29 mouse cellular contexts compared by ENCODE assay signal in genomic region chr1:160689511-160689910, GRCm38 (mm10).
"Had no signal": no experiment of that assay in that cellular context is flagged by ENCODE, and none has a peak within 500 bp of the region (broad histone marks: within the 10 kb centered on the region; RNA-seq: fewer than 3 reads in every experiment).

No protein-coding gene starts in this region.

- H3K27me3 ChIP-seq: embryonic facial prominence, embryonic 12.5 days; embryonic facial prominence, embryonic 13.5 days; embryonic facial prominence, embryonic 15.5 days; forebrain, embryonic 12.5 days; forebrain, embryonic 13.5 days; forebrain, embryonic 15.5 days had no signal

- ATAC-seq: forebrain, embryonic 13.5 days; forebrain, embryonic 14.5 days; forebrain, embryonic 15.5 days; forebrain, embryonic 16.5 days; forebrain, postnatal 0 days had no signal

- DNase-seq: cerebellum, adult 2 months; cerebellum, adult 8-10 months; cerebellum, adult 9-10 months; cerebellum, adult 9-11 months; cerebellum, postnatal 10 days; cerebellum, postnatal 14 days; cerebellum, postnatal 25 days; cerebellum, postnatal 36 days; embryo, embryonic 11 days; forebrain, postnatal 0 days; gastrocnemius, adult 2 months; gastrocnemius, postnatal 10 days; gastrocnemius, postnatal 14 days; gastrocnemius, postnatal 25 days; gastrocnemius, postnatal 36 days; heart, adult 11 months; heart, adult 18-20 months; heart, adult 2 months had no signal

- H3K4me3 ChIP-seq: embryonic facial prominence, embryonic 10.5 days; embryonic facial prominence, embryonic 12.5 days; embryonic facial prominence, embryonic 13.5 days; embryonic facial prominence, embryonic 15.5 days; erythroblast, embryonic 14.5 days; forebrain, embryonic 10.5 days; forebrain, embryonic 12.5 days; forebrain, embryonic 13.5 days; forebrain, embryonic 15.5 days; gastrocnemius, adult 2 months; heart, adult 2 months had no signal

- H3K9me3 ChIP-seq: embryonic facial prominence, embryonic 10.5 days; embryonic facial prominence, embryonic 13.5 days; embryonic facial prominence, embryonic 15.5 days; forebrain, embryonic 10.5 days; forebrain, embryonic 12.5 days; forebrain, embryonic 13.5 days; forebrain, embryonic 15.5 days had no signal

- H3K27ac ChIP-seq: embryonic facial prominence, embryonic 10.5 days; embryonic facial prominence, embryonic 12.5 days; embryonic facial prominence, embryonic 13.5 days; embryonic facial prominence, embryonic 15.5 days; forebrain, embryonic 10.5 days; forebrain, embryonic 12.5 days; forebrain, embryonic 13.5 days; forebrain, embryonic 15.5 days; gastrocnemius, adult 2 months; heart, adult 2 months had no signal

- H3K4me1 ChIP-seq: embryonic facial prominence, embryonic 10.5 days; embryonic facial prominence, embryonic 12.5 days; embryonic facial prominence, embryonic 13.5 days; forebrain, embryonic 10.5 days; forebrain, embryonic 12.5 days; forebrain, embryonic 13.5 days had no signal

- H3K36me3 ChIP-seq: embryonic facial prominence, embryonic 10.5 days; embryonic facial prominence, embryonic 12.5 days; embryonic facial prominence, embryonic 13.5 days; embryonic facial prominence, embryonic 15.5 days; forebrain, embryonic 10.5 days; forebrain, embryonic 12.5 days; forebrain, embryonic 15.5 days had no signal

- H3K9ac ChIP-seq: embryonic facial prominence, embryonic 12.5 days; embryonic facial prominence, embryonic 13.5 days; embryonic facial prominence, embryonic 15.5 days; forebrain, embryonic 12.5 days; forebrain, embryonic 13.5 days; forebrain, embryonic 15.5 days; forebrain, postnatal 0 days had no signal

- H3K4me2 ChIP-seq: embryonic facial prominence, embryonic 12.5 days; embryonic facial prominence, embryonic 13.5 days; embryonic facial prominence, embryonic 15.5 days; forebrain, embryonic 12.5 days; forebrain, embryonic 13.5 days; forebrain, embryonic 15.5 days had no signal
